Mouse (Mus musculus): ENCODE results near the gene Hspbap1.

Gene Hspbap1

GRCm38 (mm10) chr16:35788330-35788729 is 18.2 kb downstream of the Hspbap1 start:
- intact Hi-C loops (cut with DNase I): no loop called here

DNA sequence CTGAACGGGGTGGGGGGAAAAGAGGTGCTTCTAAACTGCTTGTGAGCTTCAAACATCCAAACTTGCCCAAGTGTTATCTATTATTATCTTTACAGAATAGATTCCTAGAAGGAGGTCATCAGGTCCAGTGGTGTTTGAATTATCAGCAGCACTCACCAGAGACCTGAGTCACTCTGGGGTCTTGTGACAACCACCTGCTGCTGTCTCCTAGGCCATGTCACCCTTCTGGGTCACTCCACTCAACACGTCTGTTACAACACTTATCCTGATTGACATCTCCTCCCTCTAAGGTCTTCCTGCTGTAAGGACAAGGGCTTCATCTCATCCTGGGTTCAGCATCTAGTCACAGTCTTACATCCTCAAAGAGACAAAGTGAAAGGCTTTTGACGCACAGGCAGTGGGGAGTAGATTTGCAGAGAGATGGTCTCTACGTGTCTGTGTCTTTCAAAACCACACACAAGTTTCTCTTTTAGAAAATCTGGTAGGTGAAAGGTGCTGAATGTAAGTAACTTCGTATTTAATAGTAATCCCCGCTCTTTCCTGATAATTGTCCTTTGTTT is 21.9 kb downstream of the Hspbap1 start:
- intact Hi-C loops (cut with DNase I): no loop called here

- intact Hi-C loops (cut with DNase I): no loop called here
Observed at GRCm38 (mm10) chr16:35802163-35802562, 32.0 kb downstream of the Hspbap1 start.

DNA sequence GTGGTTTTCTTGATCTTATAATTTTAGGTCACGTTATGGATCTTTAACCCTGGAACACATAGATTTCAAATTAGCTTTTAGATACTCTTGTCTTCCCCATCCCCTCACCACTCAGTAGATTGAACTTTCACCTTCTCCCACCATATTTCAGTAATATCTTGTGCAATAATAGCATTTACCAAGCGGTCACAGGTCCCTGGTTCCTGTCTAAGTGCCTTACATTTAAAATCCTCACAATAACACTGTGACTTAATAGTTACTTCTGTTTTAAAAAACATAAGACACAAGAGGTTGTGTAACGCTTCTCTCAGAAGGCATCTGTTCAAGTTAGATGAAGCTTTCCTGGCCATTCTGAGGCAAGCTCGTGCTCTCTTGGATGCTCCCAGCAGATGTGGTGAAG is 33.5 kb downstream of the Hspbap1 start:
- intact Hi-C loops (cut with DNase I): no loop called here

- intact Hi-C loops (cut with DNase I): no loop called here
Observed at GRCm38 (mm10) chr16:35806973-35807662, 36.9 kb downstream of the Hspbap1 start.

- intact Hi-C loops (cut with DNase I): no loop called here
Observed at GRCm38 (mm10) chr16:35807663-35807992, 37.5 kb downstream of the Hspbap1 start.

DNA sequence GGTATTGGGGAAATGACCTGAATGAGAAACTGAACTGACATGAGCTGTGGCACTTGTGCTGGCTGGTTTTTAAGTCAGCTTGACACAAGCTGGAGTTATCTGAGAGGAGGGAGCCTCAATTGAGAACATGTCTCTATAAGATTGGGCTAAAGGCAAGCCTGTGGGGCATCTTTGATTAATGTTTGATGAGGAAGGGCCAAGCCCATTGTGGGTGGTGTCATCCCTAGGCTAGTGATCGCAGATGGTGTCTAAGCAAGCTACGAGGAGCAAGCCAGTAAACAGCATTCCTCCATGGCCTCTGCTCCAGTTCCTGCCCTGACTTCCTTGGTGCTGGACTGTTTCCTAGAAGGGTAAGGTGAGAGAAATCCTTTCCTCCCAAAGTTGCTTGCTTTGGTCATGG is 38.7 kb downstream of the Hspbap1 start:
- intact Hi-C loops (cut with DNase I): no loop called here

GRCm38 (mm10) chr16:35813119-35813518 is 42.9 kb downstream of the Hspbap1 start:
- intact Hi-C loops (cut with DNase I): loop anchor here (10.0 kb wide), 1 partner anchor 498 kb away; no protein-coding TSS in a partner anchor

DNA sequence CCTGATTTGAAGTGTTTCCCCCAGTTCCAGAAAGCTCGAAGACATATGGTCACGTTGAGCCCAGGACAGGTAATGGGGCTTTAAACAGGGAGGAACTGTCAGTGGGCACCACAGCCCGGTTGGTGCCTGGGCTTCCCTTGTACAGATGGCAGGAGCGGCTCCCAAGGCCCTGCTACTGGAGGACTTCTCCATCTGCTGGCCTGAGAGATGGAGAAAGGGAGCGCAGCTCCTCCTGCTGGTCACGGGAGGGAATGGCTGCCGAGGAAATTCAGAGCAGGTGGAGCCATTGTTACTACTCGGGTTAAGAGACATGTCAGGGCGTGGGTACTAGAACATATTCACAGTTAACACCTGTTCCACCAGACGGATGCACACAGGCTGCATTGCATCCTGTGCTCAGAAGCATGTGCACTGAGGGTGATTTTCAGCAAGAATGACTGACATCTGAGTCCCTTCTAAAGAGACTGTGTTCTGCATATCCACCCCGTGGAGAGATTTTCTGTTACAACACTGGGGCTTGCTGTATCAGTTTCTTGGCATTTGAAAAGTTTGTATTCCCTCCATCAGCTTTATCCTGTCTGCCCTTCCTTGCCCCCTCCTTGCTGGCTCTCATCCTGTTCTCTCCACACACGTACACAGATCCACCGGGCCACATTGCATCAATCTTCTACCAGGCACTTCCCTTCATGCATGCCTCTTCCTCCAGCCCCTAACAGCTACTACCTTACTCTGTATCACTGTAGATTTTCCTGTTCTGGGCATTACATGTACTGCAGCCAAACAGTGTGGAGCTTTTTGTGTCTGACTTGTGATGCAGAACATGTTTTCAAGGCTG is 47.3 kb downstream of the Hspbap1 start:
- intact Hi-C loops (cut with DNase I): loop anchor here (1.0 to 10.0 kb wide), 3 partner anchors 83 to 503 kb away; partner anchors contain the start of gene Sema5b

GRCm38 (mm10) chr16:35829999-35830398 is 59.8 kb downstream of the Hspbap1 start:
- intact Hi-C loops (cut with DNase I): no loop called here

- intact Hi-C loops (cut with DNase I): no loop called here
Observed at GRCm38 (mm10) chr16:35832926-35833325, 62.8 kb downstream of the Hspbap1 start.

DNA sequence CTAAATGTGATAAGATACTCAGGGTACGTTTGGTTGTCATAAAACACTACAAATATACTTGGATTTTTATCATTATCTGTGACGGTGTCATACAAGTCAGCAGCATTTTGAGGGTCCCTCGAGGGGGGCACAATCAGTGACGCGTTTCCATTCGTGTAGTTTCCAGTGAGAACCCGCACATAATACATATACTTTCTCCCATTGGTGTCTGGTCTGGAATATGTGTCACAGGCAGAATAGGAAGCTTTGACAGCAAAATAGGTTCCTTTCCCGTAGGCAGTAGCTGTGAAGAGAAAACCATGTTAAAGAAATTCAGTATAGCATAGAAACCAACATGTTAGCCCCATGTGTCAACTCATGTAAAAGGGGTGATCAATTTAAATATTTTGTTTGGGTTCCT is 64.5 kb downstream of the Hspbap1 start:
- intact Hi-C loops (cut with DNase I): no loop called here

GRCm38 (mm10) chr16:35839680-35840079 is 69.5 kb downstream of the Hspbap1 start:
- intact Hi-C loops (cut with DNase I): no loop called here

- intact Hi-C loops (cut with DNase I): no loop called here
Observed at GRCm38 (mm10) chr16:35847138-35847537, 77.0 kb downstream of the Hspbap1 start.

GRCm38 (mm10) chr16:35855846-35856245 is 85.7 kb downstream of the Hspbap1 start:
- intact Hi-C loops (cut with DNase I): no loop called here

DNA sequence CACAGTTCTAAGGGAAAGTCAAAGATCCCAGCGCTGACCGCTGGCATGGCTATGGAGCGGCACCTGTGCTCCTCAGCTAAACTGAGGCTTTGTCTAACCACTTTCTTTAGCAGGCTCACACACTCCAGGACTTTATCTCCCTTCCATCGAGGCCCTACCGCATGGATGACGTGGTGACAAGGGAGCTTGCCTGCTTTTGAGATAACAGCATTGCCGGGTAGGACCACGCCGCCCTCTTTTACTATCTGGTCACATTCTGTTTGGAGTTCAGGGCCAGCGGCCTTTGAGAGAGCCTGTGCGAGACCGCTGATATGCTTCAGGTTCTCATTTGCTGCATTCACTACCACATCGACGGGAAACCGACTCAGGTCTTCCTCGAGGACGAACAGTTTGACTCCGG is 86.6 kb downstream of the Hspbap1 start:
- intact Hi-C loops (cut with DNase I): no loop called here

DNA sequence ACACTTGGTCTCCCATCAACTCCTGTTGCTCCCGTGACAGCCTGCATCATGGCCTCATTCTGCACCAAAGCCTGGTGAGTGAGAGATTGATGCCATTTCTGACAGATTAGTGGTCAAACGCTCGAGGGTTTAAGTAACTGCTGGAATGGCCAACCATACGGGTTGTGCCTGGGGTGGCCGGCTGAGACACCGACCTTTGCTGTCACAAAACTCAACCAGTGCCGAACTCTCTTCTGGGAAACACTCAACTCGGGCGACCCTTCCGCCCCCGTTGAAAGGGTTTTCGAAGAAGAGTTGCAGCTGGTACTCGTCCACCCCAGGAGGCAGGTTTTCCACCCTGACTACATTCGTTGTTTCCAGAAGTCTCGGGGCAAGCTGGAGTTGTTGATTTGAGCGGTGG is 90.1 kb downstream of the Hspbap1 start:
- intact Hi-C loops (cut with DNase I): no loop called here

DNA sequence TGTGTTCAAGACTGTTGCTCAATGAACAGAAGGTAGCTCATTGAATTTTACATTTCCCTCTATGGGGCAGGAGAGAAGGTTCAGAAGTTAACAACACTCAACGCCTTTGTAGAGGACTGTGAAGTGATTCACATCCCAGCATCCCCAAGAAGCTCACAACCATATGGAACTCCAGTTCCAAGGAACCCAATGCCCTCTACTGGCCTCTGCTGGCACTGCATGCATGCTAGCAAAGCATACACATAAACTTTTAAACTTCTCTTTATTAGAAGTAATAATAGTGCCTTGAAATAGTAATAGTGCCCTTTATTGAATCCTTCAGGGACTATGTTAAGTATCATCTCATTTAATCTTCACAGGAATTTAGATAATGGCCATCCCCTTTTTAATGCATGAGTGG is 91.9 kb downstream of the Hspbap1 start:
- intact Hi-C loops (cut with DNase I): no loop called here

DNA sequence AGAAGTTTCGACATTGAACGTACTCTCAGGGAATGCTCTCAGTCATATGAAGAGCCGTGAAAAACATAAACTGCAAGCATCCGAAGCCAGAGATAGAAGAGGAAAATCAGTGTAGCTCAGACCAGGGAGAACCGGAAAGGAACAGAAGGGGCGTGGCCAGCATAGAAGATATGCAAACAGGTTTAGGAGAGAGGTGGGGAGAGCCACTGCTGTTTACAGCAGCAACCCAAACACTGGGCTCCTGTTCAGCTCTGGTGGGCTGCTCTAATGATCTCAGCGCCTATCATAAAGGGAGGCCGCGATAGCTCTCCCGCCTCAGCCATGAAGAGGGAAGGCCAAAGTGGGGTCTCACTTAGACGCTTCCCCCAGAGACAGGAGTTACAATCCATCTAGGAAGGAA is 97.6 kb downstream of the Hspbap1 start:
- intact Hi-C loops (cut with DNase I): no loop called here

DNA sequence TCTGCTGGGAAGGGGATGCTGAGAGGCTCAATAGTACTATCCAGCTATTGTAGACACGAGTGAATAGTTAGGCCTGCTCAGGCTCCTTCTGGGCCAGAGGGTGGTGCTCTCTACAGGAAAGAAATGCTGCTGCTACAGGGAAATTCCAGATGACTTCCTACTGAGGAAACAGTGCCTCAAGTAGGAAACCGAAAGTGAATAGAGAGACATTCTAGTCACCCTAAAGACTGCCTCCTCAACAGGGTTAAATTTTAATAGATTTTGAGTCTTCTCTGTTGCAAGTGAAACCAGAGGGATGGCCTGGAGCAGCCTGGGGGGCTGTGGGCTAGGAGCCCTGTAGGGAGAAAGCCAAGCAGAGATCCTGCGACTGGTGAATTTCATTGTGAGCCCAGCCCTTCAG is 99.0 kb downstream of the Hspbap1 start:
- intact Hi-C loops (cut with DNase I): no loop called here

DNA sequence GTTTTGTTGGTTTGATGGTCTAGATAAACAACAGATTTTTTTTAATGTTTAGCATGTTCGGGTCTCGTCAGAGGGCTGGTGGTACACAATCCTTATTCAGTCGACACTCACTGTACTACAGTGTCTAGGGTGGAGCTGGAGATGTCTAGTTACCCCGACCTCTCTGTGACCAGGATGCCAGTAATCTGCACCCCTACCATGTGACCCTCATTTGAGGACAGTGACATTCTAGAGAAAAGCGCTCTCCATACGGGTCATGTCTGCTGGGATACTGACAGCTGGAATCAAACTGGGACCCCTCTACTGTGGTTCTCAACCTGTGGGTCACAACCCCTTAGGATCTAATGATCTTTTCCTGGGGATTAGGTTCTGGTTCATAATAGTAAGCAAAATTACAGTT is 99.5 kb downstream of the Hspbap1 start:
- intact Hi-C loops (cut with DNase I): loop anchor here (5.0 kb wide), 1 partner anchor 43 kb away; no protein-coding TSS in a partner anchor

GRCm38 (mm10) chr16:35870581-35871047 is 100.4 kb downstream of the Hspbap1 start:
- intact Hi-C loops (cut with DNase I): loop anchor here (5.0 kb wide), 1 partner anchor 42 kb away; no protein-coding TSS in a partner anchor
